Mouse (Mus musculus) intestine, embryonic 15.5 days (tissue): ENCODE data around the gene Mylk3. TPM values are rescaled to one million over a fixed set of nuclear protein-coding genes. Genes with fewer than 3 reads are reported as not detected.

Experiments used
- ATAC-seq: fragments of 200-750 bp; cut with Nextera tagmentation; 2 replicates; pipeline ENCODE4 v1.8.0; 2017; ENCODE audit warnings: moderate TSS enrichment, moderate library complexity
- H3K27ac ChIP-seq: fragments of 300-500 bp; sonication (generic); 2 replicates; pipeline ENCODE4 v1.5.1; 2015; ENCODE audit warnings: mild to moderate bottlenecking, inconsistent platforms
- H3K27me3 ChIP-seq: fragments of 300-500 bp; sonication (generic); replicated peaks from 2 replicates; pipeline ENCODE4 v1.6.1; 2015; ENCODE audit warnings: inconsistent platforms
- H3K36me3 ChIP-seq: fragments of 300-500 bp; sonication (generic); 2 replicates; pipeline ENCODE4 v1.6.1; 2015; ENCODE audit warnings: inconsistent platforms
- H3K4me1 ChIP-seq: fragments of 300-500 bp; sonication (generic); replicated peaks from 2 replicates; pipeline ENCODE4 v1.6.1; 2015; ENCODE audit warnings: inconsistent platforms
- H3K4me2 ChIP-seq: fragments of 300-500 bp; sonication (generic); replicated peaks from 2 replicates; pipeline ENCODE4 v1.6.1; 2015; ENCODE audit warnings: mild to moderate bottlenecking, inconsistent platforms
- H3K4me3 ChIP-seq: fragments of 300-500 bp; sonication (generic); replicated peaks from 2 replicates; pipeline ENCODE4 v1.5.1; 2015; ENCODE audit warnings: inconsistent platforms
- H3K9ac ChIP-seq: fragments of 300-500 bp; sonication (generic); 2 replicates; pipeline ENCODE4 v1.6.1; 2015; ENCODE audit warnings: inconsistent platforms
- H3K9me3 ChIP-seq: fragments of 300-500 bp; sonication (generic); 2 replicates; pipeline ENCODE4 v1.6.1; 2016; ENCODE audit warnings: inconsistent platforms
- WGBS: fragments of 180-500 bp; shearing (Covaris S2); methylation state at CpG from one replicate; pipeline ENCODE4 v1.1.7; 2015; 5-methylcytosine and 5-hydroxymethylcytosine counted together
- polyA plus RNA-seq: library from polyadenylated mRNA; unstranded; fragments of >200 nt; fragmentation: Nextera tagmentation; extraction: Ambion mirVana; gene quantifications from 2 replicates; pipeline ENCODE4 v1.2.1, GENCODE M21; 2015

Mylk3 gene
- polyA plus RNA-seq, 1 experiment from 2014 or later: 11.0 TPM

GRCm38 (mm10) chr8:85337681-85338080, 48.5 kb downstream of the Mylk3 start:
- Histone ChIP-seq H3K36me3 (no peaks in the 10 kb centered on the region), H3K27me3 (no peaks in the 10 kb centered on the region), H3K4me3 (no peak overlapping the region), H3K4me2 (no peak overlapping the region), H3K27ac (no peak overlapping the region), H3K9ac (no peak overlapping the region), H3K4me1 (peaks cover 3% of the 10 kb centered on the region; the same call in 1 of the 2 replicates), H3K9me3 (no peaks in the 10 kb centered on the region)
- 58% methylated on average over 4 of the region's 4 CpGs for WGBS
- no peak for ATAC-seq

- no peak overlapping the region for H3K9ac ChIP-seq
- H3K36me3 ChIP-seq: no peaks in the 10 kb centered on the region
- H3K27me3 ChIP-seq: no peaks in the 10 kb centered on the region
- peak overlapping the region; percentile 71 for H3K27ac ChIP-seq
- 63% methylated on average over 6 of the region's 6 CpGs for WGBS
- peaks cover 3% of the 10 kb centered on the region; the same call in 1 of the 2 replicates for H3K4me1 ChIP-seq
- peak; percentile 57 for ATAC-seq
- H3K4me2 ChIP-seq: peak overlapping the region; percentile 40
- no peaks in the 10 kb centered on the region for H3K9me3 ChIP-seq
- H3K4me3 ChIP-seq: peak overlapping the region; percentile 13; the same call in 1 of the 2 replicates
Measured at GRCm38 (mm10) chr8:85336211-85336933, 49.8 kb downstream of the Mylk3 start.

GRCm38 (mm10) chr8:85335105-85335504, 51.0 kb downstream of the Mylk3 start:
- Histone ChIP-seq H3K4me1 (peaks cover 3% of the 10 kb centered on the region; the same call in 1 of the 2 replicates), H3K27ac (no peak overlapping the region), H3K9ac (no peak overlapping the region), H3K27me3 (no peaks in the 10 kb centered on the region), H3K4me3 (no peak overlapping the region), H3K9me3 (no peaks in the 10 kb centered on the region), H3K36me3 (no peaks in the 10 kb centered on the region), H3K4me2 (peak overlapping the region; percentile 40)
- ATAC-seq: no peak

GRCm38 (mm10) chr8:85329506-85329905, 56.6 kb downstream of the Mylk3 start:
- Histone ChIP-seq H3K27me3 (no peaks in the 10 kb centered on the region), H3K9me3 (no peaks in the 10 kb centered on the region), H3K27ac (no peak overlapping the region), H3K4me2 (no peak overlapping the region), H3K9ac (no peak overlapping the region), H3K4me1 (no peaks in the 10 kb centered on the region), H3K36me3 (no peaks in the 10 kb centered on the region), H3K4me3 (no peak overlapping the region)
- ATAC-seq: no peak
- 87% methylated on average over 1 of the region's 1 CpGs for WGBS

GRCm38 (mm10) chr8:85327036-85327435, 59.1 kb downstream of the Mylk3 start:
- Histone ChIP-seq H3K27me3 (no peaks in the 10 kb centered on the region), H3K9me3 (no peaks in the 10 kb centered on the region), H3K4me1 (no peaks in the 10 kb centered on the region), H3K4me2 (no peak overlapping the region), H3K4me3 (no peak overlapping the region), H3K27ac (no peak overlapping the region), H3K9ac (no peak overlapping the region), H3K36me3 (no peaks in the 10 kb centered on the region)
- 79% methylated on average over 9 of the region's 9 CpGs for WGBS
- ATAC-seq: no peak

- ATAC-seq: no peak
- WGBS: 89% methylated on average over 3 of the region's 3 CpGs
Measured at GRCm38 (mm10) chr8:85323084-85323483, 63.1 kb downstream of the Mylk3 start.

GRCm38 (mm10) chr8:85321981-85322380, 64.2 kb downstream of the Mylk3 start:
- 85% methylated on average over 15 of the region's 15 CpGs for WGBS
- Histone ChIP-seq H3K36me3 (no peaks in the 10 kb centered on the region), H3K4me3 (no peak overlapping the region), H3K4me1 (no peaks in the 10 kb centered on the region), H3K27ac (no peak overlapping the region), H3K4me2 (no peak overlapping the region), H3K9ac (no peak overlapping the region), H3K9me3 (no peaks in the 10 kb centered on the region), H3K27me3 (no peaks in the 10 kb centered on the region)
- no peak for ATAC-seq

More at GRCm38 (mm10) chr8:85323084-85323483, 63.1 kb downstream of the Mylk3 start:
- Histone ChIP-seq H3K4me3 (no peak overlapping the region), H3K9ac (no peak overlapping the region), H3K4me1 (no peaks in the 10 kb centered on the region), H3K4me2 (no peak overlapping the region), H3K27me3 (no peaks in the 10 kb centered on the region), H3K27ac (no peak overlapping the region), H3K36me3 (no peaks in the 10 kb centered on the region), H3K9me3 (no peaks in the 10 kb centered on the region)

- ATAC-seq: peak; percentile 47; the same call in 1 of the 2 replicates
- H3K4me2 ChIP-seq: no peak overlapping the region
- H3K4me3 ChIP-seq: no peak overlapping the region
- H3K36me3 ChIP-seq: no peaks in the 10 kb centered on the region
- H3K4me1 ChIP-seq: no peaks in the 10 kb centered on the region
- no peaks in the 10 kb centered on the region for H3K27me3 ChIP-seq
- H3K27ac ChIP-seq: no peak overlapping the region
- 88% methylated on average over 4 of the region's 4 CpGs for WGBS
- H3K9me3 ChIP-seq: no peaks in the 10 kb centered on the region
- H3K9ac ChIP-seq: no peak overlapping the region
Measured at GRCm38 (mm10) chr8:85318534-85318933, 67.6 kb downstream of the Mylk3 start.

GRCm38 (mm10) chr8:85313036-85313435, 73.1 kb downstream of the Mylk3 start:
- no peak overlapping the region for H3K4me3 ChIP-seq
- no peaks in the 10 kb centered on the region for H3K4me1 ChIP-seq
- no peak overlapping the region for H3K4me2 ChIP-seq

GRCm38 (mm10) chr8:85311743-85312142, 74.4 kb downstream of the Mylk3 start:
- Histone ChIP-seq H3K9ac (no peak overlapping the region), H3K4me3 (no peak overlapping the region), H3K36me3 (peaks cover 10% of the 10 kb centered on the region; the same call in 1 of the 2 replicates), H3K4me2 (no peak overlapping the region), H3K27me3 (no peaks in the 10 kb centered on the region), H3K4me1 (no peaks in the 10 kb centered on the region), H3K27ac (no peak overlapping the region), H3K9me3 (no peaks in the 10 kb centered on the region)
- ATAC-seq: peak; percentile 62; the same call in 1 of the 2 replicates

More at GRCm38 (mm10) chr8:85313036-85313435, 73.1 kb downstream of the Mylk3 start:
- Histone ChIP-seq H3K9ac (no peak overlapping the region), H3K27ac (no peak overlapping the region), H3K27me3 (no peaks in the 10 kb centered on the region), H3K36me3 (peaks cover 6% of the 10 kb centered on the region; the same call in 1 of the 2 replicates), H3K9me3 (no peaks in the 10 kb centered on the region)
- no peak for ATAC-seq
- WGBS: 90% methylated on average over 3 of the region's 3 CpGs

- no peaks in the 10 kb centered on the region for H3K27me3 ChIP-seq
- H3K4me1 ChIP-seq: no peaks in the 10 kb centered on the region
- H3K36me3 ChIP-seq: peaks cover 20% of the 10 kb centered on the region; the same call in 1 of the 2 replicates
- H3K9me3 ChIP-seq: no peaks in the 10 kb centered on the region
- no peak overlapping the region for H3K9ac ChIP-seq
- H3K4me2 ChIP-seq: no peak overlapping the region
- H3K27ac ChIP-seq: no peak overlapping the region
- H3K4me3 ChIP-seq: no peak overlapping the region
- WGBS: 95% methylated on average over 2 of the region's 2 CpGs
- no peak for ATAC-seq
Measured at GRCm38 (mm10) chr8:85308564-85308963, 77.6 kb downstream of the Mylk3 start.

GRCm38 (mm10) chr8:85303531-85303930, 82.6 kb downstream of the Mylk3 start:
- WGBS: 79% methylated on average over 5 of the region's 5 CpGs
- ATAC-seq: no peak
- no peak overlapping the region for H3K4me3 ChIP-seq
- peaks cover 8% of the 10 kb centered on the region; the same call in 1 of the 2 replicates for H3K4me1 ChIP-seq
- no peaks in the 10 kb centered on the region for H3K9me3 ChIP-seq
- no peak overlapping the region for H3K4me2 ChIP-seq
- H3K9ac ChIP-seq: no peak overlapping the region
- no peak overlapping the region for H3K27ac ChIP-seq
- peaks cover 31% of the 10 kb centered on the region; the same call in 1 of the 2 replicates for H3K36me3 ChIP-seq
- no peaks in the 10 kb centered on the region for H3K27me3 ChIP-seq

GRCm38 (mm10) chr8:85302931-85303330, 83.2 kb downstream of the Mylk3 start:
- Histone ChIP-seq H3K9ac (no peak overlapping the region), H3K27ac (no peak overlapping the region), H3K36me3 (peaks cover 25% of the 10 kb centered on the region; the same call in 1 of the 2 replicates), H3K4me3 (no peak overlapping the region), H3K9me3 (no peaks in the 10 kb centered on the region), H3K27me3 (no peaks in the 10 kb centered on the region), H3K4me2 (no peak overlapping the region), H3K4me1 (peaks cover 8% of the 10 kb centered on the region; the same call in 1 of the 2 replicates)
- 78% methylated on average over 3 of the region's 3 CpGs for WGBS
- ATAC-seq: no peak
